ENCODE assay signal across 20 mouse cellular contexts in the genomic region with DNA sequence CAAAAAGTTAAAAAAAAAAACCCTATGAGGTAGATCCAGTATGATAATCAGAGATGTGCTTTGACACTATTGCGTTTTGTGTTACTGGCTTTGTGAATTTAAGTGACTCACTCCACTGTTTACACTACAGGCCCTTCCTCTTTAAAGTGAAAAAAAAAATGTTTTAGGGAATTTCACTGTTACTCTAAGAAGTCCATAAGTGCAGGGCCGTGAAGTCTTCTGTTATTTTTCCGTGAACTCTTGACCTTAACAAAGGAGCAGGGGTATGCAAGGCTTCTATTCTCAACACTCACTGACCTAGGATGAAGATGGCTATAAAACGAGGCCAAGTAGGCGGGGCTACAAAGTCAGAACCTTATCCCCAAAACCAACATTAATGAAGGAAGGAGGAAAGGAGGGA.
A peak's percentile ranks its signal among the peaks of the same experiment; 100 is the strongest.
DNase-seq lines count a peak whose midpoint lies in the region; ATAC-seq and TF ChIP-seq lines count a peak whose summit lies in the region.
"Had no signal": no experiment of that assay in that cellular context is flagged by ENCODE, and none has a peak within 500 bp of the region (broad histone marks: within the 10 kb centered on the region; RNA-seq: fewer than 3 reads in every experiment).

No protein-coding gene starts in this region.

- TF ChIP-seq POLR2A in bone marrow macrophage, adult 2 months (IDR thresholded peaks at IDR 0.05; ENCODE audit: borderline replicate concordance, low read depth, low read length), result no peak

- no peak for TF ChIP-seq CTCF in bone marrow macrophage, adult 2 months (IDR thresholded peaks at IDR 0.05; ENCODE audit: low read depth, low read length)

- H3K4me2 ChIP-seq in liver, embryonic 16.5 days (ENCODE audit: low read depth, low read length), result no peak overlapping the region
- no peak overlapping the region for H3K4me2 ChIP-seq in liver, embryonic 11.5 days
- H3K4me2 ChIP-seq: heart, embryonic 12.5 days; hindbrain, embryonic 13.5 days; midbrain, embryonic 15.5 days; neural tube, embryonic 15.5 days had no signal

- no peak overlapping the region for H3K27ac ChIP-seq in liver, embryonic 16.5 days (ENCODE audit: low read length)
- H3K27ac ChIP-seq in liver, embryonic 11.5 days (ENCODE audit: low read depth, low read length), result no peak overlapping the region
- H3K27ac ChIP-seq in bone marrow macrophage, adult 2 months (ENCODE audit: insufficient read depth, low read depth, low read length), result peak overlapping the region; percentile 90
- peak overlapping the region; percentile 48; the same call in 1 of the 2 replicates for H3K27ac ChIP-seq in brown adipose tissue, adult 24 weeks (replicated peaks; ENCODE audit: low read depth, low read length)
- H3K27ac ChIP-seq: gastrocnemius, adult 2 months; hindbrain, embryonic 13.5 days; left cerebral cortex, adult 2 months; limb, embryonic 10.5 days; liver, embryonic 14.5 days; midbrain, embryonic 15.5 days; neural tube, embryonic 15.5 days had no signal

- no peaks in the 10 kb centered on the region for H3K36me3 ChIP-seq in liver, embryonic 16.5 days (ENCODE audit: control insufficient read depth, insufficient read depth)
- no peaks in the 10 kb centered on the region for H3K36me3 ChIP-seq in liver, embryonic 11.5 days (ENCODE audit: control insufficient read depth, insufficient read depth, low read length)
- H3K36me3 ChIP-seq: heart, embryonic 12.5 days; hindbrain, embryonic 13.5 days; limb, embryonic 10.5 days; midbrain, embryonic 15.5 days; neural tube, embryonic 15.5 days had no signal

- H3K4me1 ChIP-seq in liver, embryonic 16.5 days (ENCODE audit: control insufficient read depth, low read depth, low read length), result no peaks in the 10 kb centered on the region
- H3K4me1 ChIP-seq in liver, embryonic 11.5 days (replicated peaks; ENCODE audit: control insufficient read depth, insufficient read depth, low read length), result no peaks in the 10 kb centered on the region
- peaks cover 14% of the 10 kb centered on the region for H3K4me1 ChIP-seq in bone marrow macrophage, adult 2 months (ENCODE audit: control insufficient read depth, insufficient read depth, low read length)
- no peaks in the 10 kb centered on the region for H3K4me1 ChIP-seq in brown adipose tissue, adult 24 weeks (ENCODE audit: control insufficient read depth, insufficient read depth, insufficient read length, low read length)
- H3K4me1 ChIP-seq: heart, embryonic 12.5 days; hindbrain, embryonic 13.5 days; limb, embryonic 10.5 days; midbrain, embryonic 15.5 days; neural tube, embryonic 15.5 days had no signal

- no peak overlapping the region for H3K4me3 ChIP-seq in liver, embryonic 16.5 days (ENCODE audit: low read depth, low read length)
- H3K4me3 ChIP-seq in liver, embryonic 11.5 days (ENCODE audit: low read depth, low read length), result no peak overlapping the region
- H3K4me3 ChIP-seq in bone marrow macrophage, adult 2 months (ENCODE audit: insufficient read depth, low read length), result peak overlapping the region; percentile 35
- H3K4me3 ChIP-seq in brown adipose tissue, adult 24 weeks (ENCODE audit: insufficient read depth, low read depth, low read length), result no peak overlapping the region
- H3K4me3 ChIP-seq: gastrocnemius, adult 2 months; heart, embryonic 12.5 days; hindbrain, embryonic 13.5 days; left cerebral cortex, adult 2 months; limb, embryonic 10.5 days; midbrain, embryonic 15.5 days; neural tube, embryonic 15.5 days had no signal

- WGBS in liver, embryonic 16.5 days (ENCODE audit: insufficient replicate concordance), result 67% methylated on average over 5 of the region's 5 CpGs
- 67% methylated on average over 5 of the region's 5 CpGs for WGBS in liver, embryonic 11.5 days

- no peak for DNase-seq in liver, embryonic 11.5 days (ENCODE audit: low spot score)
- no peak for DNase-seq in gastrocnemius, adult 18-20 months (ENCODE audit: low spot score)
- no peak for DNase-seq in gastrocnemius, postnatal 4 days (ENCODE audit: low spot score in 2 of 2)
- no peak for DNase-seq in right cerebral cortex, postnatal 4 days
- DNase-seq: cerebellum, adult 9-10 months; right cerebral cortex, postnatal 25 days; thymus, postnatal 4 days had no signal

- H3K9ac ChIP-seq in liver, embryonic 16.5 days (ENCODE audit: low read depth, low read length), result no peak overlapping the region
- no peak overlapping the region for H3K9ac ChIP-seq in liver, embryonic 11.5 days (ENCODE audit: low read depth, low read length)
- H3K9ac ChIP-seq: heart, embryonic 12.5 days; hindbrain, embryonic 13.5 days; liver, embryonic 14.5 days; midbrain, embryonic 15.5 days; neural tube, embryonic 15.5 days had no signal

- H3K9me3 ChIP-seq in liver, embryonic 16.5 days (replicated peaks; ENCODE audit: control insufficient read depth, low read length), result no peaks in the 10 kb centered on the region
- H3K9me3 ChIP-seq in liver, embryonic 11.5 days (ENCODE audit: control insufficient read depth, low read length), result no peaks in the 10 kb centered on the region
- H3K9me3 ChIP-seq: heart, embryonic 12.5 days; hindbrain, embryonic 13.5 days; limb, embryonic 10.5 days; midbrain, embryonic 15.5 days; neural tube, embryonic 15.5 days had no signal

- H3K27me3 ChIP-seq in liver, embryonic 16.5 days (ENCODE audit: control insufficient read depth, insufficient read depth, low read depth, low read length), result no peaks in the 10 kb centered on the region
- H3K27me3 ChIP-seq in liver, embryonic 11.5 days (replicated peaks; ENCODE audit: control insufficient read depth, insufficient read depth, low read length), result no peaks in the 10 kb centered on the region
- H3K27me3 ChIP-seq: heart, embryonic 12.5 days; hindbrain, embryonic 13.5 days; midbrain, embryonic 15.5 days; neural tube, embryonic 15.5 days had no signal

- ATAC-seq in liver, embryonic 16.5 days (ENCODE audit: low read depth), result 0 out of 2 replicates have a peak, but pooled peaks have one; percentile 16
- no peak for ATAC-seq in liver, embryonic 11.5 days (replicated peaks; ENCODE audit: low FRiP score)
- peak; percentile 51 for ATAC-seq in granulocyte monocyte progenitor cell, adult 5-6 weeks (replicated peaks; ENCODE audit: poor library complexity, severe bottlenecking)
- ATAC-seq: inflammation-experienced regulatory T-cells, adult 6 months; midbrain, embryonic 15.5 days had no signal

Comparison
In these comparisons a context has a peak if more than half of its experiments do, and no peak if none do; other contexts are left out.
1. H3K27ac ChIP-seq: peak in bone marrow macrophage, adult 2 months (single experiment) and brown adipose tissue, adult 24 weeks (single experiment); none in liver, embryonic 16.5 days (single experiment) and liver, embryonic 11.5 days (single experiment).